Mouse (Mus musculus): ENCODE measurements at regions not wholly inside any gene's neighbourhood (a gene's known extent, or its start where the extent isn't known, plus 50 kb on each side); places are given as distances from the start of the nearest gene placed in this dataset.

DNA sequence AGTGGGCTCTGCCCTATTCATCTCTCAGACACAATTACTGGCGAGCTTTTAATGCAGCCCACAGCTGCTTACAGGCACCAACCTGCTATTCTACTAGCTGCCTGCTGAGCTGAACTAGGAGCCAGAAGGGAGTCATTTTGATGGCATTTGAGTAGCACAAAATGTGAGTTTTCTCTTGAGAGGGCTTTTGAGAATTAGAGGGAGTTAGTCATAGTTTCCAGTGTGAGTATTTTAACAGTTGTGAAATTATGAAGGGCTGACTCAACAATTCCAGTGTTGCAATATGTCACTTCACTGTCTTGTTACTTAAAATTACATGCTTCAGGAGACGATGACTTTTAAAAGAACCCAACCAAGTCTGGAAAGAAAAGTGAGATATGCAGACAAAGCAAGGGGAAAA is 54.4 kb upstream of the Ly86 start:
- no peak for DNase-seq (ENCODE audit: low spot score in 2 of 2)

DNA sequence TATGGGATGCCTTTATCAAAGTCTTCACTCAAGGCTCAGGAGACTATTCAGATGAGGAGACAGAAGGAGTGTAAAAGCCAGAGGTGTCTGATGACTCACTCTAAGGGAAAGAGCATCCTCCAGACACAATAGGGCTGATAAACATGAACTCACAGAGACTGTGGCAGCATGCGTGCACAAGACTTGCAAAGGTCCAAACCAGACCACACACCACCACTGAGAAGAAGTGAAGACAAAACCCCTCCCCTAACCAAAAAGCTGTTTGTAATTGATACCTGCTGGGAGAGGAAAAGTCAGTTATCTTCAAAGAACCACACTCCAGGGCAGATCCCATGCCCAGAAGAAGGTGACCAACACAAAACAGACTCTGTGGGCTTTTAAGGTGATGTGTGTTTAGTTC is 56.0 kb upstream of the Ly86 start:
- DNase-seq (ENCODE audit: low spot score in 2 of 2), result no peak

DNA sequence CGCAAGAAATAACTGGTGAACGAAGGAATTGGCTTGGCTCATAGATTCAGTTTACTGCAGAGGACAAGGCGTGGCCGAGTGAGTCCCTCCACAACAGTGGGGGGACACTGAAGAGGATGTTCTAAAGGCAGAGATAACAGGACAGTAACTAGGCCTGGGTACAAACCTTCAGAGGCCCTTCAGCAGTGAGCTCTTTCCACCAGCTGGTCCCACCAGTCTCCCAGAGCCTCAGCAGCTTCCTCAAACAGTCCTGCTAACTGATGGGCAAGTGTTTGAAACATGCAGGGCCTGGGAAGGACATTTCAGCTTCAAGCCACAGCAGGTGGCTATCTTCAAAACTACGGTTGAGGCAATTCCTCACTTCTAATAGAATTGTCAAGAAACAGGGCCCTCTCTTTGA is 62.5 kb upstream of the Ly86 start:
- DNase-seq (ENCODE audit: low spot score in 2 of 2), result no peak

DNA sequence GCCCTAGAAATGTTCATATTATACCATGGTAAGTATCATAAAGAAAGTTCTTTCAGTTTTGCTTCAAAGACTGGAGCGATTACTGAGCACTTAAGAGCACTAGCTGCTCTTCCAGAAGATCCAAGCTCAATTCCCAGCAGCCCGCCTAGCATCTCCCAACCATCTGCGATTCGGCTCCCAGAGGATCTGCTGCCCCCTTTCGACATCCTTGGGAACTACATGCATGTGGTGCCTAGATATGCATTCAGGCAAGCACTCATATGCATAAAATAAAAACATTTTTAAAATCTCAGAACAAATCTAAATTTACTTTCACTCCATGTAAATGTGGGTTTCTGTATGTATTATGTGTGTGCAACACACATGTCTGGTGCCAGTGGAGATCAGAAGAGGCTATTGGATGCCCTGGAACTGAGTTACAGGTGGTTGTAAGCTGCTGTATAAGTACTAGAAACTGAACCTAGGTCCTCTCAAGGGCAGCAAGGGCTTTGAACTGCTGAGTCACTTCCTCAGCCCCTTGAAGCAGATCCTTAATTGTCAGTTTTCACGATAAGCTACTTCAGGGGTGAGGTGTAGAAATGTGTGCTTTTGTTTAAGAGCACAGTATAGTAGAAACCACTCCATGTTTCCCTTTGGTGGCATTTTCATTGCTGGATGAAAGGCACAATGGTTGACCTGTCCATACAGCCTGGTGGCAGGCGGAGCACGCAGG is 65.8 kb upstream of the Ly86 start:
- DNase-seq (ENCODE audit: low spot score in 2 of 2), result no peak

DNA sequence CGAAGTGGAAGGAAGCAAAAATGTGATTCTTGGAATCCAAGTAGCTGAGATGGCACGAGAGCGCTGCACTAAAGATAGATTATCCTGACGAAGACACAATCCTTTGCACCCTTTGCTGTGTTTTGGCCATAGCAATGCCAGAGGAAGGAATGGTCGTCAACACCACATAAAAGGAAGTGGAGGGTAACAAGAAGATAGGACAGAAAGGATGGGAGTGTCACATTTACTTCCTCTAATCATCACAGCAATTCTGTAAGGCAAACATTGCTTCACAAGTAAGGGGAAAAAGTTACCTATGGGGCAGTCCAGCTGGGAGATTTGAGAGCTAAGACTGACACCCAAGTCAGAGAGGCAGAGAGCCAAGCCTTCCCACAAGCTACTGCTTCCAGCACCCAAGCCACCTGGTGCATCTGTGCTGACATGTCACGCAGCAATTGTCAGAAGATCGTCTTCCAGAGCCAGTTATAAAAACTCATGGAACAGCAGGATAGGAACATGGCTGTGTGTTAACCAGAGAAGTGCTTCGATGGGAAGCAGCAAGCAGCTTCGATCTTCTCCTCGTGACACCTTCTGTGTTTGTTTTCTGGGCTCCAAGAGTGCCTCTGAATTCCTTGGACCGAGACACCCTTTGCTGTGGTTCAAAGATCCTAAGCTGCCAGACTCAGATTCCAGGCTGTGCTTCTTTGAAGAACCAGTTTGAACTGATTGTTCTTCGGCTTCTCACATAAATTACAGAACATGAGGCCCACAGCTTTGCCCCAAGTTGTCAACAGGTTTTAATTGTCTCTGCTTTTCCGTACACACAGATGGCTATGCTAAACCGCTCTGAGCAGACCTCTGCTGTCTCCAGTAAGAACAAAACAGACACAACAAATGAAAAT is 95.2 kb upstream of the Ly86 start:
- no peak for DNase-seq (ENCODE audit: low spot score in 2 of 2)

DNA sequence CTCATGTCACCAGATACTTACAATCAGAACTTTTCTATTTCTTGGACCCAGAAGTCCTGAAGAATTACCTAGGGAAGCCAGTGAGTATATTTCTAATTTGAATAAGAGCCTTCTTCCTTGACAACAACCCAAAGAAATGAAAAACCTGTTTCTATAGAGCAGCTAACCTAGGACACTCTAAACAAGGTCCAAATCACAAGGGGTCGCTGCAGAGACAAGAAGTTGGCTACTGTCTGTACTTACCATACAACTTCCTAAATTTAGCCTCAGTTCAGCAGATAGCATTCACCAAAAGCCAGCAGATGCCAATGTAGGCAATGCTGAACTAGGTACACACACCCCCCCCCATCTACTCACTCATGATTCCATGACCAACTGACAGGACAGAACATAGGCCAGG is 96.3 kb upstream of the Ly86 start:
- DNase-seq (ENCODE audit: low spot score in 2 of 2), result no peak

DNA sequence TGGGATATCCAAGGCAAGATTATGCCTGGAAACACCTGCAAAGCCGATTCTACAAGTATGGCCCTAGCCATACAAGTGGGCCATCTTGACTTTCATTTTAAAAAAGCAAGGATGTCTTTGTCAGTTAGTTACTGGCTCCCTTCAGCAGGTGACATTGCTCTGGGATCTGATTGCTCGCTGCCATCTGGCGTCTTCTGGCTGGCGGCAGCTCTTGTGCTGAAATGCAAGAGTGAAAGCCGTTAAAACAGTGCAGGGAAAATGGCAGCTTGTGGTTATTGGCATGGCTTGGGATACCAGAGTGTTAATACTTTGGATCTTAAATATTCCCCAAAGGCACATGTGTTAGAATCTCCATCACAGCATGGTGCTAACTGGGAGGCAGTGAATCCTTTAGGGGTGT is 105.0 kb upstream of the Ly86 start:
- DNase-seq (ENCODE audit: low spot score in 2 of 2), result no peak

DNA sequence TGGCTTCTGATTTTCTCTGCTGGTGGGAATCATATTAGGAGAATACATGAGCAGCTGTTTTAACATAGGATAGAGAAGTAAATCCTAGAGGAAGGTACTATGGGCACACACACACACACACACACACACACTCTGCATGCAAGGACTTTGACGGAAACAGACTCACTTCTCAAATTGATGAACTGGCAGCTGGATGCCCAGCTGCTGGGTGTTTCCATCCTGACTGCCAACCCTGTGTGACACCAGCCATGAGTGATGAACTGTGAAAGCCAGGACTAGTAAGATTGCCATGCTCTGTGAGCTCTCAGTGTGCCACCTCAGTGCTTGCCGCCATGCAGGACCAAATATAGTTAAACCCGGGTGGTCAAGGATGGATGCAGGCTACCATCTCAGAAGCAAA is 107.7 kb upstream of the Ly86 start:
- DNase-seq (ENCODE audit: low spot score in 2 of 2), result no peak

DNA sequence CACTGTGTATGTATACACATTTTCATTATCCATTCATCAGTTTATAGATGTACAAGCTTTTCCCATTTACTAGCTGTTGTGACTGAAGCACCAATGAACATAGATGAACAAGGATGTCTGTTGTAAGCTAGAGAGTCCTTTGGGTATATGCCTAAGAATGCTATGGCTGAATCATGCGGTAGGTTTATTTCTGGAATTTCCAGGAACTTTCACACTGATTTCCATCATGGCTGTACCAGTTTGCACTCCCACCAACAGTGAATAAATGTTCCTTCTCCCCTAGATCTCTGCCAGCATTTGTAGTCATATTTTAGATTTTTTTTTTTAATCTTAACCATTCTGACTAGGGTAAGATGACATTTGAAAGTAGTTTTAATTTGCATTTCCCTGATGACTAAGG is 119.2 kb upstream of the Ly86 start:
- DNase-seq (ENCODE audit: low spot score in 2 of 2), result no peak

DNA sequence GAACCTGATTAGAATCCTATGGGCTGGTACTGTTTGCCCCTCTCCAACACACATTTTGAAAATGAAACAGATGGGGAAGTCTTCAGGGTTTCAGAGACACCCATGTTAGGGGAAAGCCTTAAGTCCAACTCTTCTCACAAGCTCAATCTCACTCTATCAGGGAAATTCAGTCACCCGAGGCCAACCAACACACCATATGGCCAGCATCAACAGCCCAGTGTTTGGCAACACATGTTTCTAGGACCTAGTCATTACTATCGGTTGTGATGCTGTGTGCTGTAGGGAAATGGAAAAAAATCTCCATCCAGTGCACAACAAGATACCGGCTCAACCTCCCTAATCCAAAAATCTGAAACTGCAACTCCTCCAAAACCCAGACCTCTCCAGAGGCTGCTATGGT is 124.6 kb upstream of the Ly86 start:
- no peak for DNase-seq (ENCODE audit: low spot score in 2 of 2)

DNA sequence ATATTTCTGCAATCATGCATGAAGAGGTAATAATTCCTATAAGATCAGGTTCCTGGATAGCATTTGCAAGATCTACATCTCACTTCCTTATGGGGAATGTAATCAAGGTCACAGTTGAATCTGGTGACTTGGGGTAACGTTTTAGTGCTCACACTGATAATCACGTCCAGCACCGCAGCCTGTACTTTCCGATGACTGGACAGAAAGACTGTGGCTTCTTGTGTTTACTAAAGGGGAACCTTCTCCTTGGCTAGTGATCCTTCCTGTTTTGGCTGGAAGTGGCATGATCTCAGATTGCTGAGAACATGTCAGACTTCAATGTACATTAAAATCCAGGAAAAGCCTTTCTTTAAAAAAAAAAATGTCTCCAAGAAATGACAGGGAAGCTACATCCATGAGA is 126.4 kb upstream of the Ly86 start:
- no peak for DNase-seq (ENCODE audit: low spot score in 2 of 2)

DNA sequence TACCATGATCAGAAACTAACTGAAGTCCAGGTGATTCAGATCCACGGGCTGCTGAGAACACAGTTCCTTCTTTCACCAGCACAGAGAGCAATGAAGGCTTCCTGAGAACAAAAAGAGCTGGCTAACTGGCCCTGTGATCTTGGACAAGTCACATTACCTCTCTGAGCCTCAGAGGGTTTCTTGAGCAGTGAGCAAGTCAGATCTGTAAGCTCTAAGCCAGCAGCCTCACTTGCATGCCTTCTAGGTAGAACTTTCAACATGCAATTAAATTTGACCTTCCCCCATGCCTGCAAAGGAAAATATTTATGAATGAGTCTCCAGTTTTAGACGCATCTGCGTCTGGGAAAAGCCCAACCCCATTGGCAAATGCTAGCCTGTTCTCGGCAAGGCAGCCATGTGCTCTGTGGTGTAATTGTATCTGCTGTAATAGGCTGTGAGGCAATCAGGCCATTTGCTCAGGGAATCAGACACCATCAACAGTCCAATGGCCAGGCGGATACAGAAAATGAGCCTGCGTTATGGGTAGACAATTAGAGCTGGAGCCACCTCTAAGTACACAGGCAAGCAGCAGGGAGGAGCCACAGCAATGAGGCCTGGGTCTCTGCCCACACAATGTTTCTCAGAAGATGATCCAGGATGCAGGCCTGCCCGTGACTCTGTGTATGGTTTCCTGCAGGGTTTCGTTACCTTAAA is 130.3 kb upstream of the Ly86 start:
- no peak for DNase-seq (ENCODE audit: low spot score in 2 of 2)

DNA sequence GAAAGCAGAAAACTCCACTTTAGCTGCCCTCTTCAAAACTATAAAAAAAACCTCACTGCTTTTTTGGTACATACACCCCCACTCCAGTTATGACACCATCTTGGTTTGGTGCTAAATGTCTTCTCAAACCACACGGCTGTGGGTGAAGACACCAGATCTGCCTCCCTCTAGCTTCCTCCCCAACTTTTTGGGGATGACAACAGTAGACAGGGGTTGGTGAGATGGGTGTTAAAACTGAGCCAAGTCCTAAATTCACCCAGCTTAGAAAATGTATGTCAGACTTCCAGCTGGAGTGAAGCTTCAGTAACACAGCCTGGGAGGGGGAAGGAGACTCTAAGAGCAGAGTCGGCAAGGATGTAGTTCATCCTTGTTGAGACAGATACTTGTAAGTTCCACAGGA is 147.1 kb upstream of the F13a1 start:
- DNase-seq (ENCODE audit: low spot score in 2 of 2), result no peak

DNA sequence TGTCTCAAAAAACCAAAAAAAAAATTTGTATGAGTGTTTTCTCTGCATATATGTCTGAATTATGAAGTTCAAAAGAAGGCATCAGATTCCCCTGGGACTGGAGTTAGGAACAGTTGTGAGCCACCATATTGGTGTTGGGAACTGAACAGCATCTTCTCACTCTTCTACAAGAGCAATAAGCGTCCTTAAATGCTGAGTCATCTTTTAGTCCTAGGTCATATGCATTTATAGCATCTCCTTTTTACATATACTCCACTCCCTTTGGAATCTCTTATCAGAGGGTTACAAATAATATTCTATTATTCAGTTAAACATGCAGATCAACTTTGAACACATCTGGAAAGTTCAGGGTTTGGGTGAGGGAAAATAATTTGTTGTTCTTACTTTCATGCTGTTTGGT is 145.8 kb upstream of the F13a1 start:
- DNase-seq (ENCODE audit: low spot score in 2 of 2), result no peak

DNA sequence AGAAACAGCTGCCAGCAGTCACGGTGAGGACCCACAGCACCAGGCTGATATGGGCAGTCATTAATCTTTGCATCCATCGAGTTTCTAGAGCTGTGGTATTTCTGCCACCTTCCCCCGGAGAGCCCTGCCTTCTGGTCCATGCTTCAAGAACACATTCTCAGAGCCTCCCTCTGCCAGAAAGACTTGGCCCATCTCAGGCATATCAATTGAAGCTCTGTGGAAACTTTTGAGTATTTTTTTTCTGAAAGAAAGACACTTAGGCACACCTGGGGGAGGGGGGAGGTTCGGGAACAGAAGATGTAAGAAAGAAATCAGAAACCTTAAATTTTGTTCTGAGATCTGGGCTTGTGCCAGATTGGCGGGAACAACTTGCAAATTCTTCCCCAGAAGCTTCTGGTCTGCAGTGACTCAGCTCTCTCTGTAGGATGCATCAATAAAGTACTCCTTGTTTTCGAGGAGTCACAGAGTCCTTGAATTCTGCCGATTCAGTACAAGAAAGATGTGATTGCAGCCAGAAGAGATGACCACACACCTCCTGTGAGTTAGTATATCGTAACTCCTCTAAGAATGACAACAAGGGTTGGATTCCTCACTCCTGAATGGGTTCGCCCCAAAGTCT is 131.2 kb upstream of the F13a1 start:
- no peak for DNase-seq (ENCODE audit: low spot score in 2 of 2)

DNA sequence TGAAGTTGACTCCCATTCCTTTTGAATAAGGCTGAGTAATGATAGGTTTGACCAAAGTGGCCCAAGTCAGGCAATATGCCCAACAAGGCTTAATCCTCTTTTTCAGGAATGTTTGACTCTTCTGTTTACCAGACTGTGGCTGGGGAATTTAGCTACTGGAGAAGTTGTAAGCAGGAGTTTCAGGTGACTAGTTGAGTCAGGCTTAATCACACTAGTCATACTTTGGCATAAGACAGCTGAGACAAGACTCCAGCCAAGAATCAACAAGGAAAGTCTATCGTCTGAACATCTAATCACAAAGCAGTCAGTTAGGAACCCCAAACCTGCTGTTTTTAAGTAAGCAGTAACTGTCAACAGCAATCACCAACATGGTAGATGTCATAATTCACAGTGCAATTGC is 126.5 kb upstream of the F13a1 start:
- no peak for DNase-seq (ENCODE audit: low spot score in 2 of 2)

DNA sequence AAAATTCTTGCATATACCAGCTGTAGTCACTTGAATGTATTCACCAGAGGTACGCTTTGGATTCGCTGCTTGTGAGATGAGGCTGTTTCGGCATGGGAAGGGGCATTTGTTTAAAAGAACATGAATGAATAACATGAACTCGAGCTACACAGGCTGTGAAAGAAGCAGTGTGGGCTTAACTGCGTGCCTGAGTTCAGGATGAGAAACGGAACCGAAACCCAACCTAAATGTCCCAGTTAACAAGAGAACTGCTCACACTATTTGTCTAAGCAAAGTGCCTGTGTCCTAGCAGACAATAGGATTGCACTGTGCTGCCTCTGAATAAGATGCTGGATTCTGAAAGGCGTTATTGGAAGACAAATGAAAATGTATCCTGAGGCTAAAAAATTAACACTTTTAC is 126.0 kb upstream of the F13a1 start:
- no peak for DNase-seq (ENCODE audit: low spot score in 2 of 2)

DNA sequence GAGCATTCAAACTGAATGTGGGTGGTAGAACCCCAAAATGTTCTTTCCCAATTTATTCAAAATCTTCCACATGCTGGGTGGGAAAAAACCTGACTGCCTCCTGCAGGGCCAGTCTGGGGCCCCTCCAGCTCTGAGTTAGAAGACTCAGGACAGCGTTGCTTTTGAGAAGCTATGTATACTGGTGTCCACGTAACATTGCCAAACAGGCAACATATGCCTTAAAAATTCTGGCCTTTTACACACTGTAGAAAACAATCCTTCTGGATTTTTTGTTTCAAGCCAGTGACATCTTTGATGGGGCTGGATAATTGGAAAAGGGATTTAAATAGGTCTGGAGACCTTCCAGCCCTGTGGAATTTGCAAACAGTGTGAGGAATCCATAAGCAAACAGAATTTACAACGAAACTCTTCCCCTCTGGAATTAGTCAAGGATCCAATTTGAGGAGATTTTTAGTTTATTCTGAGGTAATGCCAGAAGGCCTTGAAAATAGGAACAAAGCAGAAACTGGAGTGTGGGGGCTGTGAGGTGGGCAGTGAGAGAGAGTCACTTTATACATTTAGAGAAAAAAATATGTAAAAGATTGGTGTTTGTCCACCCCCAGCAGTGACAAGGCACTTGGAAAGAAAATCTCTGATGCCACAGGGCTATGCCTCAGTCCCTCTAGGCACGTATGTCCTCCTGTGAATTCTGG is 108.9 kb upstream of the F13a1 start:
- DNase-seq (ENCODE audit: low spot score in 2 of 2), result no peak

DNA sequence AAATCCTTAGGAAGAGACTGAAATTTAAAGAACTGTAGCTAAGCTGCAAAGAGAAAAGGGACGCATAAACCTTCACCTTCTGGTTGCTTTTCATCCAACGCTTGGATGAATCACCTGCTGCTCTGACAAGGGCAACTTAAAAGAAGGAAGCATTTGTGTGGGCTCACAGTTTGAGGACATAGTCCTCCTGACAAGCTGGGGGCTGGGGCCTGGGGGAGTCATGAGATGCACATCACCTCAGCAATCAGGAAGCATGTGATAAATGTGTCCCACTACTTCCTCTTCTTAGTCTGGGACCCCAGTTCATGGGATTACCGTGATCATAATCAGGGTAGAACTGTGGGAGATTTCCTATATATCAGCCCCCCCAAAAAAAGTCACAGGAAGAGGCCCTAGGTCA is 107.8 kb upstream of the F13a1 start:
- DNase-seq (ENCODE audit: low spot score in 2 of 2), result no peak

DNA sequence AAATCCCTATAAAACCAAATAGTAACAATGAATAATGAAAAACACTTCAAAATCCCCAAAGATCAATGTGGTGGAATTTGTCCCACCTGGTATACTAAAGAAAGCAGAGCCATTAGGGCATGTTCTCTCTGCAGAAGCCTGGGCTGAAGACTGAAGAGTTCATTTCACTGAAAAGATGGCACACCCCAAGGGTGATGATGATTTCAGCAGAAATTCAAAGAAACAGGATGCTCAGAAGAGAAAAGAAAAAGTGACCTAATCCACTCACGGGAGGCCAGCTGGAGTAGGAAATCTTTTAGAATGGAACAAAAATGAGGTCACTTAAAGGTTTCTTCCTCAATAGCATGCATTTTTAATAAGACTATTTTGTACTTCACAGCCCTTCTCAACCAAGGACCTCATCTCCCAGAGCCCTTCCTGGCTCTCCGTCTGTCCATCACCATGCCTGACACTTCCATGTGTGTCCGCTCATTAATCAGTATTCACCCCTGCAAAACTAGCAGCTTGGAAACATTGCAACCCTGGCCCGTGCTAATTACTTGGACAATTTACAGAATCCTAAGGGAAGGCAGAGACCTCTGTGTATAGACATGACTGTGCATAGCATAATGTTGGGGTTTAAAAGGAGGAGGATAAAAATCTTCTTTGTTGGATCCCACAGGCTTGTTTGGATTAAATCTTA is 101.9 kb upstream of the F13a1 start:
- DNase-seq (ENCODE audit: low spot score in 2 of 2), result no peak

DNA sequence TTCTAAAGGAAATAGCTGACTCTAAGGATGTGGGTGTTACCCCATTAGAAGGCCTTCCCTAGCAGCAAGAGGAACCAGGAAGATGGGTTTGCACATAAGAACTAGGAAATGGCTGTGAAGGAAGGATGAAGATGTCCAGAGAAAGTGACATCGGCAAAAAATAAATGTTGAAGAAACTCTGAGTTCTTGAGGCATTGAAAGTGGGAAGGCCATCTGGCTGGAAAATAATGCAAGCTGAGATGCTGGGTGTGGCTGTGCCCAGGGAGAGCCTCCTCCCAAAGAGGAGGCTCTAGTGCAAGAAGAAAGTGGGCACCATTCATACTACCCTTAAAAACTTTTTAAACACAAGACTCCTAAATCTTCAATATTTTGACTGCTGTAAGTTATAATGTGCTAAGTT is 99.9 kb upstream of the F13a1 start:
- no peak for DNase-seq (ENCODE audit: low spot score in 2 of 2)

Measured in thymus, postnatal 10 days (tissue).